Mouse (Mus musculus) stomach, embryonic 14.5 days (tissue): ENCODE data around the gene Aff3. TPM values are rescaled to one million over a fixed set of nuclear protein-coding genes. Genes with fewer than 3 reads are reported as not detected.
A peak's percentile ranks its signal among the peaks of the same experiment; 100 is the strongest.

ENCODE experiments used
- ATAC-seq: fragments of 200-750 bp; cut with Nextera tagmentation; 2 replicates; pipeline ENCODE4 v1.8.0; 2017; ENCODE audit warnings: low read depth, moderate TSS enrichment; ENCODE audit not compliant: insufficient number of reproducible peaks, insufficient read depth, low FRiP score
- H3K27ac ChIP-seq: fragments of 300-500 bp; sonication (generic); 2 replicates; pipeline ENCODE4 v1.5.1; 2014; ENCODE audit warnings: mild to moderate bottlenecking, low read length, moderate library complexity, mixed read lengths
- H3K27me3 ChIP-seq: fragments of 300-500 bp; sonication (generic); 2 replicates; pipeline ENCODE4 v1.6.1; 2014; ENCODE audit warnings: low read length, control low read depth, mixed read lengths; ENCODE audit not compliant: control insufficient read depth, insufficient read depth
- H3K36me3 ChIP-seq: fragments of 300-500 bp; sonication (generic); 2 replicates; pipeline ENCODE4 v1.6.1; 2014; ENCODE audit warnings: mild to moderate bottlenecking, control low read depth, low read length, moderate library complexity, mixed read lengths; ENCODE audit not compliant: control insufficient read depth, insufficient read depth
- H3K4me1 ChIP-seq: fragments of 300-500 bp; sonication (generic); 2 replicates; pipeline ENCODE4 v1.6.1; 2014; ENCODE audit warnings: low read length, control low read depth, mixed read lengths; ENCODE audit not compliant: control insufficient read depth, insufficient read depth
- H3K4me2 ChIP-seq: fragments of 300-500 bp; sonication (generic); replicated peaks from 2 replicates; pipeline ENCODE4 v1.6.1; 2014; ENCODE audit warnings: low read depth, low read length, control low read depth
- H3K4me3 ChIP-seq: fragments of 300-500 bp; sonication (generic); 2 replicates; pipeline ENCODE4 v1.5.1; 2014; ENCODE audit warnings: low read depth, low read length, control low read depth
- H3K9ac ChIP-seq: fragments of 300-500 bp; sonication (generic); replicated peaks from 2 replicates; pipeline ENCODE4 v1.6.1; 2014; ENCODE audit warnings: low read depth, mild to moderate bottlenecking, control low read depth, low read length, moderate library complexity, mixed read lengths
- H3K9me3 ChIP-seq: fragments of 300-500 bp; sonication (generic); 2 replicates; pipeline ENCODE4 v1.6.1; 2016; ENCODE audit warnings: low read depth, low read length, control low read depth; ENCODE audit not compliant: control insufficient read depth
- WGBS: fragments of 180-500 bp; shearing (Covaris S2); extraction: QIAGEN DNeasy Blood & Tissue Kit; methylation state at CpG from one replicate; pipeline ENCODE4 v1.1.7; 2014; 5-methylcytosine and 5-hydroxymethylcytosine counted together
- polyA plus RNA-seq: library from polyadenylated mRNA; unstranded; fragments of >200 nt; fragmentation: Nextera tagmentation; extraction: Ambion mirVana; gene quantifications from 2 replicates; pipeline ENCODE4 v1.2.1, GENCODE M21; 2014

Aff3 gene
- polyA plus RNA-seq, 1 experiment from 2014 or later: 8.2 TPM

DNA sequence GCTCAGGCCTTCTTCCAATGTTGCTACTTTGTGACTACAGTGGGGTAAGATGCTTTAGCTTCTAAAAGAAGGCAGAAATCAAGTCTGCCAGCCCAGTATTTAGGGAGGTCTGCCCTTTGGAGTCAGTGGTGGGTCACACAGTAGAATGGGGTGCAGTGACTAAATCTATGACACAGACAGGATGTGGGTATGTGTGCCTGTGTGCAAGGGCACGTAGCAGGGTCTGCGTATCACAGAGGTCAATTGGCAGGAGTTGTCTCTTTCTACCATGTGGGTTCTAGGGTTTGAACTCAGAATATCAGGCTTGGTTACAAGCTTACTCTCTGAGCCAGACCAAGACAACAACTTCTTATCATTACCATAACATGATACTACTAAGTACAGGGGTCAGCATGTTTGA, 393.4 kb downstream of the Aff3 start:
- H3K9ac ChIP-seq: no peak overlapping the region
- H3K4me2 ChIP-seq: no peak overlapping the region
- no peaks in the 10 kb centered on the region for H3K27me3 ChIP-seq
- ATAC-seq: no peak
- H3K9me3 ChIP-seq: no peaks in the 10 kb centered on the region
- H3K27ac ChIP-seq: no peak overlapping the region
- H3K36me3 ChIP-seq: no peaks in the 10 kb centered on the region
- H3K4me1 ChIP-seq: no peaks in the 10 kb centered on the region
- 98% methylated on average over 2 of the region's 2 CpGs for WGBS
- H3K4me3 ChIP-seq: no peak overlapping the region

- Histone ChIP-seq H3K27ac (no peak overlapping the region), H3K4me3 (no peak overlapping the region), H3K9me3 (no peaks in the 10 kb centered on the region), H3K4me1 (0 out of 2 replicates have a peak, but pooled peaks cover under 1% of the 10 kb centered on the region), H3K27me3 (no peaks in the 10 kb centered on the region), H3K4me2 (no peak overlapping the region), H3K9ac (no peak overlapping the region), H3K36me3 (no peaks in the 10 kb centered on the region; the same call in 1 of the 2 replicates)
- 50% methylated on average over 20 of the region's 20 CpGs for WGBS
- ATAC-seq: no peak
Measured at GRCm38 (mm10) chr1:38268246-38269042, 396.3 kb downstream of the Aff3 start.

- H3K4me1 ChIP-seq: peaks cover 12% of the 10 kb centered on the region; the same call in 1 of the 2 replicates
- no peaks in the 10 kb centered on the region for H3K9me3 ChIP-seq
- no peak for ATAC-seq
- no peak overlapping the region for H3K4me2 ChIP-seq
- no peak overlapping the region for H3K27ac ChIP-seq
- no peaks in the 10 kb centered on the region; the same call in 1 of the 2 replicates for H3K36me3 ChIP-seq
- WGBS: 63% methylated on average over 8 of the region's 8 CpGs
- H3K9ac ChIP-seq: no peak overlapping the region
- H3K27me3 ChIP-seq: no peaks in the 10 kb centered on the region
- no peak overlapping the region for H3K4me3 ChIP-seq
Measured at GRCm38 (mm10) chr1:38263251-38263650, 401.5 kb downstream of the Aff3 start.

DNA sequence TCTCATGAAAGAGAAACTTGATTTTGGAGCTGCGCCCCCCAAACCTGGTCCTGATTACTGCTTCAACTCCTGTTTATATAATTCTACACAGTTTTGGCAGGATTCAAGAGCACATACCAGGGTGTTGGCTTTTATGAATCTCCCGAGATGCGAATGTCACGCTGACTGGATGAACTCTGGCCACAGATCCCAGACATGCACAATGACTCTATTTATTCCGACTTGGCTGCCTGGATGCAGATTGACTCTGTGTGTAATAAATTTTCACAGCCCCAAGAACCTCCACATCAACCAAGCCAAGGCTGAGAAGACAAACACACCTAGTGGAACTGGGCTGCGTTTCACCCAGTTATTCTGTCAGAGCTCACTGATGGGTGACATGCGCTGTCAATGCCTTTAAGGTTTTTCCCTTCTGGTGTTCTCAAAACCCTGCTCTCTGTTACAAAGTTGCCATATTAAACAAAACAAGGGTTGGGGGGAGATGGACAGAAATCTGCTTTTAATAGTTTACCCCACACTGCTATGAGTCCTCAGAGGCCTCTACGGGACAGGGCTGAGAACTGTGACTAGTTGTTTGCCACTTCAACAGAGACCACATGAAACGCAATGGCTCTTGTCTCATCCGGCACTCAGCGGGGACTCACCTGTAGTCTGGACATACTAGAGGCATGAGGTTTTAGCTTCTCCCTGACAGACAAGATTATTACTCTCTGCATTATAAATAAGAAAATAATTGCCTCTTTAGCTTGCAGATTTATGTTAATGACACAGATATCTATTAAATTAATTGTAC, 402.2 kb downstream of the Aff3 start:
- Histone ChIP-seq H3K27ac (no peak overlapping the region), H3K36me3 (no peaks in the 10 kb centered on the region; the same call in 1 of the 2 replicates), H3K4me1 (peaks cover 12% of the 10 kb centered on the region; the same call in 1 of the 2 replicates), H3K27me3 (no peaks in the 10 kb centered on the region), H3K9ac (no peak overlapping the region), H3K4me3 (no peak overlapping the region), H3K9me3 (no peaks in the 10 kb centered on the region), H3K4me2 (no peak overlapping the region)
- 56% methylated on average over 11 of the region's 11 CpGs for WGBS
- ATAC-seq: no peak

- Histone ChIP-seq H3K36me3 (no peaks in the 10 kb centered on the region; the same call in 1 of the 2 replicates), H3K4me3 (no peak overlapping the region), H3K9me3 (no peaks in the 10 kb centered on the region), H3K4me1 (peaks cover 12% of the 10 kb centered on the region; the same call in 1 of the 2 replicates), H3K4me2 (no peak overlapping the region), H3K27ac (no peak overlapping the region), H3K27me3 (no peaks in the 10 kb centered on the region), H3K9ac (no peak overlapping the region)
- 64% methylated on average over 5 of the region's 5 CpGs for WGBS
- no peak for ATAC-seq
Measured at GRCm38 (mm10) chr1:38261076-38261475, 403.7 kb downstream of the Aff3 start.

DNA sequence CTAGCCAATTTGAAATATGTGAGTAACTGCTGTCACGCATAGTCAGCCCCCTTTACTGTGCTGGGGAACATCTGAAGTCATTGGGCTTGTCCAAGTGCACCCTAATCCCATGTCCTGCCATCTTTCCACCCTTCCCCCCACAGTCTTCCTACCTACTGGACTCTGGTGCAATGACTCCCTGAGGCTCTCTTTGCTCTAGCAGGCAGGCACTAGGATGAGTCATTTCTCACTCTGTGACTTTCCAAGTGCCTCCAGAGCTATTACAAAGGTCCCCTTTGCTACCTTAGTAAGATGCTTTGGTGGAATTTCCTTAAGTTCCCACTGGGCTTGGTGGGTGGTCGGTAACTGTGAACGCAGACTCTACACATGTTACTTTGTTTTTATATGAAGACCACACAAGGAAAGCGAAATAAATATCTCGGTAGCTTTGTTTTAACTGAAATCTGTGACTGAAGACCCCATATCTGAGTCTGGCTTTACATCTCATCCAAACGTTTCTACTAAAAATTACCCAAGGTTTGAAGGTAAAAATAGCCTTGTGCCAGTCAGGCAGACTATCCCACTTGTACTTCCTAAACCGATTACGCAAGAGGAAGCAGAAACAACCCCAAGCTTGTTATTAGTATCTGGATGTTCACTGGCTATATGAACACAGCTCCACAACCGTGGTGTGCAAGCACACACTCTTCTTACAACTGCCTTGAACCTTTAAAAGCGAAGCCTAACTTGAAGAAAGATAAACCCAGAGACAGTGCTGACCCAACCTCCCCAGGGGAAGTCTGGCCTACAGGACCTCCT, 405.0 kb downstream of the Aff3 start:
- peaks cover 12% of the 10 kb centered on the region; the same call in 1 of the 2 replicates for H3K4me1 ChIP-seq
- no peaks in the 10 kb centered on the region for H3K9me3 ChIP-seq
- WGBS: 69% methylated on average over 10 of the region's 10 CpGs
- no peaks in the 10 kb centered on the region for H3K27me3 ChIP-seq
- no peak for ATAC-seq
- H3K4me2 ChIP-seq: no peak overlapping the region
- no peak overlapping the region for H3K4me3 ChIP-seq
- H3K36me3 ChIP-seq: no peaks in the 10 kb centered on the region
- no peak overlapping the region for H3K9ac ChIP-seq
- no peak overlapping the region for H3K27ac ChIP-seq

- Histone ChIP-seq H3K9ac (no peak overlapping the region), H3K4me3 (no peak overlapping the region), H3K36me3 (no peaks in the 10 kb centered on the region), H3K27me3 (no peaks in the 10 kb centered on the region), H3K4me1 (no peaks in the 10 kb centered on the region; the same call in 1 of the 2 replicates), H3K9me3 (no peaks in the 10 kb centered on the region), H3K4me2 (no peak overlapping the region), H3K27ac (no peak overlapping the region)
- no peak for ATAC-seq
- 68% methylated on average over 8 of the region's 8 CpGs for WGBS
Measured at GRCm38 (mm10) chr1:38254426-38254825, 410.3 kb downstream of the Aff3 start.

GRCm38 (mm10) chr1:38252766-38253079, 412.0 kb downstream of the Aff3 start:
- Histone ChIP-seq H3K9me3 (no peaks in the 10 kb centered on the region), H3K36me3 (no peaks in the 10 kb centered on the region), H3K4me1 (no peaks in the 10 kb centered on the region; the same call in 1 of the 2 replicates), H3K4me3 (no peak overlapping the region), H3K4me2 (no peak overlapping the region), H3K9ac (no peak overlapping the region), H3K27ac (no peak overlapping the region), H3K27me3 (no peaks in the 10 kb centered on the region)
- 0 out of 2 replicates have a peak, but pooled peaks have one; percentile 19 for ATAC-seq
- WGBS: 17% methylated on average over 2 of the region's 2 CpGs
